Mouse (Mus musculus) G1E (cell line): Measurements from ENCODE around the gene Ankfn1.

ENCODE experiments used
- CTCF ChIP-seq: IDR thresholded peaks from 2 replicates; pipeline ENCODE4 v1.5.1; 2012; ENCODE audit warnings: low read depth, low read length, inconsistent platforms, mixed read lengths
- GATA1 ChIP-seq: IDR thresholded peaks from 2 replicates; pipeline ENCODE4 v1.6.1; 2012; ENCODE audit warnings: borderline replicate concordance, low read length, inconsistent platforms, mixed read lengths
- POLR2AphosphoS5 ChIP-seq: IDR thresholded peaks from 2 replicates; pipeline ENCODE4 v1.6.1; 2012; ENCODE audit warnings: low read depth, low read length, inconsistent platforms; ENCODE audit not compliant: insufficient replicate concordance

DNA sequence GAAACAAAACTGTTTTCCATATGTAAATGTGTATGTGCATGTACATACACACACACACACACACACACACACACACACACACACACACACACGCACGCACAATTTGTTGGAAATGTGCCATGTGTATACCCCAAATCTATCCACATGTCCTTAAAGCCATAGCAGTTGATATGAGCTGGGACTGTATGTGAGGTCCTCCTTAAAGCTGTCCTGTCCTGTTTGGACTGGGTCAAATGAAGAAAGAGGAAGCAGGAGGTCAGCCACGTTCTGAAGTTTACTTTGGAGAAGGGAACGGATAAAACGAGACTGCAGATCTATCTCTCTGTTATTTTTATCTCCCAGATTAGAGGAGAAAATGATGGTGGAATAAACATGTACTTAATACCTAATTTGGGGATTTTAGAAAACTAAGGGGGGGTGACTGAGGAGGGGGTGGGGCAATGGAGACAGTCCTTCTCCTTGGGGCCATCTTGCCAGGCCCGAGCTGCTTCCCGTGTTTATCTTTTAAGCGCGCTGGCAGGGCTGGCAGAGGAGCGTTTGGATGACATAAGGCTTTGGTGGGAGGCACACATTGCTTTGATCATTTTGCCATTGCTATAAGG lies 187.1 kb downstream of the Ankfn1 start:
- TF ChIP-seq GATA1 (no peak), CTCF (no peak), POLR2AphosphoS5 (no peak)
